Mouse (Mus musculus): ENCODE data around the gene Pphln1.
"Not testable (repeated sequence)": the region's sequence is repeated elsewhere in the genome, so short reads cannot be mapped to it uniquely, and the experiment has no call there.

DNA sequence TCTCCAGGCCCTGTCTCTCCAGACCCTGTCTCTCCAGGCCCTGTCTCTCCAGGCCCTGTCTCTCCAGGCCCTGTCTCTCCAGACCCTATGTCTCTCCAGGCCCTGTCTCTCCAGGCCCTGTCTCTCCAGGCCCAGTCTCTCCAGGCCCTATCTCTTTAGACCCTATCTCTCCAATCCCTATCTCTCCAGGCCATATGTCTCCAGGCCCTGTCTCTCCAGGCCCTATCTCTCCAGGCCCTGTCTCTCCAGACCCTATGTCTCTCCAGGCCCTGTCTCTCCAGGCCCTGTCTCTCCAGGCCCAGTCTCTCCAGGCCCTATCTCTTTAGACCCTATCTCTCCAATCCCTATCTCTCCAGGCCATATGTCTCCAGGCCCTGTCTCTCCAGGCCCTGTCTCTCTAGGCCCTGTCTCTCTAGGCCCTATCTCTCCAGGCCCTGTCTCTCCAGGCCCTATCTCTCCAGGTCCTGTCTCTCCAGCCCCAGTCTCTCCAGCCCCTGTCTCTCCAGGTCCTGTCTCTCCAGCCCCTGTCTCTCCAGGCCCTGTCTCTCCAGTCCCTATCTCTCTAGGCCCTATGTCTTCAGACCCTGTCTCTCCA is 25.5 kb upstream of the Pphln1 start:
- not testable (repeated sequence) for TF ChIP-seq USF1 (IDR thresholded peaks at IDR 0.05; ENCODE audit: low read depth); CTCF (IDR thresholded peaks at IDR 0.05; ENCODE audit: control insufficient read depth, insufficient read depth, insufficient read length); MAX (IDR thresholded peaks at IDR 0.05); CEBPB (IDR thresholded peaks at IDR 0.05; ENCODE audit: low read depth)

All from C2C12 (cell line).